Mouse (Mus musculus): ENCODE data around the gene Lsm5.

DNA sequence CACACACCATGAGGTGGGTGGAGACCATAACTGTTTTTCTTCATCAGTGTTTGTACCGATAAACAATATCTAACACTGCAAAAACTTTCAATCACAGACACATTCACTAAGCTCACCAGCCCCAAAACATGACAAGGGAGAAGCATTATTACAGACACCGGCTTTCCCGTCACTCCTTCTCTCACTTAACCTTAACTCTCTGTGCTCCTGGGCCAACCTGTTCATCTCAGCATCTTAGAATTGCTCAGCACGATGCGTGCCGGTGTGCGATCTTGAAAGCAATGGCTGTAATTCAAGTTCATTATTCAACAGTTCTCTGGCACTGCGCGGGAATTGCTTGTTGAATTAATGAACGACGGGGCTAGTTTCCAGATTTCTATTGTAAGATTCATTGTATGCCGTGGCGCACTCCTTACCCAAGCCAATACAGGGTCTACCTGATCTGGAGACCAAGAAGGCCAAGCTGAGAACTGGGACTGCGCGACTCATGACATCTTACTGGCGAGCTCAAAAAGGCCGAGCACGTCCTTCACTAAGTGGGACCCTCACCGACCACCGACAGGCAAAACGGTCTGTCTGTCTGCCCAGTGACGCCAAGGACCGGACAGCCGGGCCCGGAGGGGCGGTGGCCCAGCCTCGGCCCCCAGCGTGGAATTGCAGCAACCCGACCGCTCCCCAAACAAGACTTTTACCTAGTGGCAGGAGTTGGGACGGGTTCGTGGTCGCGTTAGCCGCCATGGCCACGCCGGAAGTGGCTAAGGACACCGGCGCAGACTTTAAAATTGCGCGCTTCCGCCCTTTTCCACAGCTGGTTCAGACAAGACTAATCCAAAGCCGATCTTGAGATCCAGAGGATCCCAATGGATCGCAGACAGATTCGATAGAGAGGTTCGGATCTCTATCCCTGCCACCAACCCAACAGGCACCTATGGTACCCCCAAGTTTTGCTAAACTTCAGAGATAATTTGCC, at the start of gene Lsm5:
- TF ChIP-seq POLR2AphosphoS5 (IDR thresholded peaks at IDR 0.05; ENCODE audit: insufficient replicate concordance, low read depth, low read length) (no peak), CTCF (IDR thresholded peaks at IDR 0.05; ENCODE audit: low read depth, low read length) (no peak), TAL1 (conservative IDR thresholded peaks at IDR 0.05; ENCODE audit: low read depth, low read length) (no peak), GATA1 (IDR thresholded peaks at IDR 0.05; ENCODE audit: borderline replicate concordance, low read length) (no peak), GATA2 (IDR thresholded peaks at IDR 0.05; ENCODE audit: borderline replicate concordance, low read depth, low read length) (no peak)
